Mouse (Mus musculus) liver, embryonic 12.5 days (tissue): ENCODE measurements around the gene Prr19. TPM values are rescaled to one million over a fixed set of nuclear protein-coding genes. Genes with fewer than 3 reads are reported as not detected.
"Not testable (repeated sequence)": the region's sequence is repeated elsewhere in the genome, so short reads cannot be mapped to it uniquely, and the experiment has no call there.

Experiments used
- ATAC-seq: fragments of 200-750 bp; cut with Nextera tagmentation; 2 replicates; pipeline ENCODE4 v1.8.0; 2017; ENCODE audit warnings: moderate number of reproducible peaks, mild to moderate bottlenecking, moderate library complexity
- H3K27ac ChIP-seq: fragments of 300-500 bp; sonication (generic); 2 replicates; pipeline ENCODE4 v1.5.1; 2016; ENCODE audit warnings: mild to moderate bottlenecking
- H3K27me3 ChIP-seq: fragments of 300-500 bp; sonication (generic); replicated peaks from 2 replicates; pipeline ENCODE4 v1.6.1; 2016; ENCODE audit warnings: mild to moderate bottlenecking, moderate library complexity
- H3K36me3 ChIP-seq: fragments of 300-500 bp; sonication (generic); 2 replicates; pipeline ENCODE4 v1.6.1; 2016; ENCODE audit warnings: mild to moderate bottlenecking, moderate library complexity
- H3K4me1 ChIP-seq: fragments of 300-500 bp; sonication (generic); 2 replicates; pipeline ENCODE4 v1.6.1; 2016
- H3K4me2 ChIP-seq: fragments of 300-500 bp; sonication (generic); 2 replicates; pipeline ENCODE4 v1.6.1; 2016; ENCODE audit warnings: mild to moderate bottlenecking, moderate library complexity
- H3K4me3 ChIP-seq: fragments of 300-500 bp; sonication (generic); 2 replicates; pipeline ENCODE4 v1.5.1; 2016; ENCODE audit warnings: mild to moderate bottlenecking, moderate library complexity
- H3K9ac ChIP-seq: fragments of 300-500 bp; sonication (generic); 2 replicates; pipeline ENCODE4 v1.6.1; 2016; ENCODE audit warnings: mild to moderate bottlenecking, moderate library complexity
- H3K9me3 ChIP-seq: fragments of 300-500 bp; sonication (generic); replicated peaks from 2 replicates; pipeline ENCODE4 v1.6.1; 2016; ENCODE audit warnings: mild to moderate bottlenecking, moderate library complexity
- WGBS: fragments of 180-500 bp; shearing (Covaris S2); methylation state at CpG from one replicate; pipeline ENCODE4 v1.1.7; 2016; ENCODE audit not compliant: insufficient replicate concordance; 5-methylcytosine and 5-hydroxymethylcytosine counted together
- polyA plus RNA-seq: library from polyadenylated mRNA; unstranded; fragments of >200 nt; fragmentation: Nextera tagmentation; extraction: Ambion mirVana; gene quantifications from 2 replicates; pipeline ENCODE4 v1.2.1, GENCODE M21; 2016

Gene Prr19
- polyA plus RNA-seq, 1 experiment from 2014 or later: 0.10 TPM

DNA sequence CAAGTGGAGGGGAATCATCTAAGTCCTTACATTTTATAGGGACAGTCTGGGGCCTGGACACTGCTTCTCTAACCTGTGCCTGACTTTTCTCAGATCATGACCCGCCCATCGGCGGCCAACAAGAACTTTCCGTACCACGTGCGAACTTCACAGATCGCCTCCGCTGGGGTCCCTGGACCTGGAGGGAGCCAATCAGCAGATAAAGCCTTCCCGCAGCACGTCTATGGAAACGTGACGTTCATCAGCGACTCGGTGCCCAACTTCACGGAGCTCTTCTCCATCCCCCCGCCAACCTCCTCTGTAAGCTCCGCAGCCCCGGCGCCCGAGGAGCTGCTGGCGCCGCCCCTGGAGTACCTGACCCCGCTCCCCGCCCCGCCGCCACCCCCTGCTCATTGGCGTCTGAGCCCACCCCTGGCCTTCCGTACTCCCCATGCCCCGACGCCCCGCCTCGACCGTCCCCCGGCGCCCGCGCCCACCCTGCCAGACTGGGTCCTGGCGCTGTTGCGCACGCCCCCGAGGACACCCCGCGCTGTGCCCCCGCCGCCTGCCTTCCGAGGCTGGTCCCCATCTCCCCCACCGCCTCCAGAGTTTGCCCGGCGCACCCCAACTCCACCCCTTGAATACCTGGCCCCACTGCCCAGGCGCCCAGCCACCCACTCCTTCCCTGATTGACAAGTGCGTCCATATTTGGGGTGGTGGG lies 13.5 kb downstream of the Prr19 start:
- Histone ChIP-seq H3K9ac (no peak overlapping the region), H3K27me3 (peaks cover 76% of the 10 kb centered on the region), H3K36me3 (no peaks in the 10 kb centered on the region), H3K4me3 (peak overlapping the region; percentile 67), H3K4me2 (peak overlapping the region; percentile 90), H3K4me1 (peaks cover 29% of the 10 kb centered on the region), H3K9me3 (no peaks in the 10 kb centered on the region), H3K27ac (no peak overlapping the region)
- no peak for ATAC-seq
- 2% methylated on average over 49 of the region's 51 CpGs for WGBS

DNA sequence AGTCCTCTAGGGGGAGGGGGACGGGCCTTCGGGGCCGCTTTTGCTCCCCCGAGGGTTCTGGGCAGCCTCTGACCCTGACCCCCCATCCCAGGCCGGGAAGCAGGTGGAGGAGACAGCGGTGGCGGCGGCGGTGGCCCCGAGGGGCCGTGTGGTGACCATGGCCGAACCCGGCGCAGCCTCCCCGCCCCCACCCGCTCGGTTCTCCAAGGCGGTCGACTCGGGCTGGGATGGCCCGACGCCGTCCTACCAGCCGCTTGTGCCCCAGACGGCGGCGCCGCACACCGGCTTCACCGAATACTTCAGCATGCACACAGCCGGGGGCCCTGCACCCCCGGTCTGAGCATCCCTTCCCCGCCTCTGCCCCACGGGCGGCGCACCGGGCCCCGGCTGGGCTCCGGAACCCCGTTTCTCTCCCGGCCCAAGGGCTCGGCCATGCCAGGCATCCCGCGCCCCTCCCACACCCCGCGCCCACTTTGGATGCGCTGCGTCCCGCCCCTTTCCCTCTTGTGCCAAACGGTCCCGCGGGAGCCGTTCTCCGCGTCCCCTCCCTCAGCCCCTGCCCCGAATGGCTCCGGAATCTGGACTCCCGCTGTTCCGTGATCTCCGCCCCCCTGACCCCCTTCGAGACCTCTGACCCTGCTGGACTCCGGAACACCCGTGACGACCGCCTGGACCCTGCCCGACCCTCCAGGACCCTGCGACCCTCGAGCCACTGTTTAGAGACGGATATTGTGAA lies 14.3 kb downstream of the Prr19 start:
- WGBS: 2% methylated on average over 69 of the region's 69 CpGs

DNA sequence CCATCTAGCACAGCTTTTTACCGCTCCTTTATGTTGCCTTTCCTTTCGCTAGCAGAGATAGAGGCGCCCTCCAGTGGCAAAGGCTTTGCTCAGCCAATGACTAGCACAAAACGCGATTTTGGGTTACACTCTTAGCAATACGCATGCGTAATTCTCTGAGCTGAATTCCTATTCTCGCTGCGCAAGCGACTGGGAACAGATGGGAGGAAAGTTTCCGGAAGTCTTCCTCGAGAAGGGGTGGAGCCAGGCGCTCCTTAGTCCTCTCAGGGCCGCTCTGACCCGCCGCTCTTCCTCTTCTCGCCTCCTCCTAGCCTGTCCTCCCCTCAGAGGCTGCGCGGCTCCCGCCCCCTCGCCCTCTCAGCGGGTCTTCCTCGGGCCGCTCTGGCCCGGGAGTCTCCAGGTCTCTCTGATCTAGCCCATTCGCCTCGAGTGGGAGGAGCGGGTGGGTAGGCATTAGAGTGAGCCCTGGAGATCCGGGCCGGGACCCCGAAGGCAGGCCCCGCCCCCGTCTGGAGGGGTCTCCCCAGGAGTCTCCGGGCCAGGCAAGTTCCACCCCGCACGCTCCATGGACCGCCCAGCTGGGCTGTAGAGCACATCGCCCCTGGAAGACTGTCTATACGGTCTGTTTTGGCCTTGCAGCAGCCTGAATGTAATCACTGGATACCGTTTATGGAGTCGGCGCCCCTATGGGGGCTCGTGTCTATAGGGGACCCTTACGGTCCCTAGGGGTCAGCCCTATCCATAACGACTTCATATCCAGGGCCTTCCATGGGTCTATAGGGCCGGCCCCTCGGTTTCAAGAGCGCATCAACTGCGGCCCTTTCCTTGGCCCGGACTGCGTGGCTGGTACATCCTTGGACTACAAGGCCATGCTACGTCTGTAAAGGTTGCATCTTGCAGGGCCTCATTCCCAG lies 15.6 kb downstream of the Prr19 start, which contains the start of gene Megf8:
Gene Megf8 (plus strand): TSS at position 633 of the 914 bp plus-strand sequence.
- H3K4me2 ChIP-seq: peak within 1 kb of the TSS; percentile 90
- H3K9me3 ChIP-seq: no peaks in the 10 kb centered on the region
- peak; percentile 91 for ATAC-seq
- H3K9ac ChIP-seq: peak within 1 kb of the TSS; percentile 74
- peaks cover 57% of the 10 kb centered on the region for H3K27me3 ChIP-seq
- peaks cover 32% of the 10 kb centered on the region for H3K4me1 ChIP-seq
- WGBS: 1% methylated on average over 52 of the region's 52 CpGs
- H3K36me3 ChIP-seq: no peaks in the 10 kb centered on the region
- peak within 1 kb of the TSS; percentile 67 for H3K4me3 ChIP-seq
- H3K27ac ChIP-seq: peak within 1 kb of the TSS; percentile 5

More for the DNA sequence above, 14.3 kb downstream of the Prr19 start:
- Histone ChIP-seq H3K9me3 (no peaks in the 10 kb centered on the region), H3K9ac (no peak overlapping the region), H3K4me3 (peak overlapping the region; percentile 67), H3K27ac (no peak overlapping the region), H3K4me2 (peak overlapping the region; percentile 90), H3K36me3 (no peaks in the 10 kb centered on the region), H3K4me1 (peaks cover 29% of the 10 kb centered on the region), H3K27me3 (peaks cover 71% of the 10 kb centered on the region)
- no peak for ATAC-seq

DNA sequence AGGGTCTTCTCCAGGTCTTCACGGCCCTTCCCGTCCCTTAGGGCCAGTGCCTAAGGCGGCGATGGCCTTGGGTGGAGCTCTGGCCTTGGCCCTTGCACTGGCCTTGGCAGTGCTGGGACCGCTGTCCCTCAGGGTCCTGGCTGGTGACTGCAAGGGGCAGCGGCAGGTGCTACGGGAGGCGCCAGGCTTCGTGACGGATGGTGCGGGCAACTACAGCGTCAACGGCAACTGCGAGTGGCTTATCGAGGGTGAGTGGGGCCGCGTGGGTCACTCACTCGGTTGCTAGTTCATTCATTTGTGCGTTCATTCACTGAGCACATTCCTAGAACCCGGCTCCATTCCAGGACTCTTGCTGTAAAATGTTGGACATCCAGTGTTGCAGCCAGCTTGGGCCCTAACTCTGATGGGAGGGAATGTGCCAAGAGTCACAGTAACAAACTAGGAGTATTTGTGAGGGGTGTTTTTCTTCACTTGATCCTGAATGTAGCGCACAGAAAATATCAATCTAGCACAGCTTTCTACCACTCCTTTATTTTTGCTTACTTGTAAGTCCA lies 16.3 kb downstream of the Prr19 start:
- peak overlapping the region; percentile 90 for H3K4me2 ChIP-seq
- peak overlapping the region; percentile 67 for H3K4me3 ChIP-seq
- H3K27me3 ChIP-seq: peaks cover 50% of the 10 kb centered on the region
- peak overlapping the region; percentile 5 for H3K27ac ChIP-seq
- ATAC-seq: no peak
- peaks cover 36% of the 10 kb centered on the region for H3K4me1 ChIP-seq
- no peaks in the 10 kb centered on the region for H3K9me3 ChIP-seq
- H3K9ac ChIP-seq: peak overlapping the region; percentile 74
- no peaks in the 10 kb centered on the region for H3K36me3 ChIP-seq
- WGBS: 21% methylated on average over 21 of the region's 21 CpGs

DNA sequence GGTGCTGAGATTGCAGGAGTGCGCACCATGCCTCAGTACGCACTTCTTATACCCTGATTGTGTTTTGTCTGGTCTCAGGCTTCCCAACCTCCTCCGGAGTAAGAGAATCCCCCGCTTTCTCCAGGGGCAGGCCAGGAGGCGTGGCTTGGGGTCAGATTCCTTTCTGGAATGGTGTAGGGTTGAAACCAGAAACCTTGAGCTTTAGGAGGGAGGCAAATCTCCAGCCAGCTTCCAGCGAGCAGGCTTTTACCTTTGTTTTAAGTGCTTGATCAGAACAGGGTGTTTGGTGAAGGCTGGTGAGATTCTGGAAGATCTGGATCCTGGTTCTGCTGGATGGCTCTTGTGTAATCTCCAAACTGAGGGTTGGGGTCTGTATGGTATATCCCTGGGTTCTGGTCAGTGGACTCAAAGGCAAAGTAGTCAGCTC lies 20.9 kb downstream of the Prr19 start:
- Histone ChIP-seq H3K4me2 (no peak overlapping the region), H3K4me3 (no peak overlapping the region), H3K4me1 (peaks cover 16% of the 10 kb centered on the region), H3K36me3 (no peaks in the 10 kb centered on the region), H3K9ac (no peak overlapping the region), H3K9me3 (no peaks in the 10 kb centered on the region), H3K27me3 (peaks cover 5% of the 10 kb centered on the region), H3K27ac (no peak overlapping the region)
- no peak for ATAC-seq
- 43% methylated on average over 6 of the region's 6 CpGs for WGBS

DNA sequence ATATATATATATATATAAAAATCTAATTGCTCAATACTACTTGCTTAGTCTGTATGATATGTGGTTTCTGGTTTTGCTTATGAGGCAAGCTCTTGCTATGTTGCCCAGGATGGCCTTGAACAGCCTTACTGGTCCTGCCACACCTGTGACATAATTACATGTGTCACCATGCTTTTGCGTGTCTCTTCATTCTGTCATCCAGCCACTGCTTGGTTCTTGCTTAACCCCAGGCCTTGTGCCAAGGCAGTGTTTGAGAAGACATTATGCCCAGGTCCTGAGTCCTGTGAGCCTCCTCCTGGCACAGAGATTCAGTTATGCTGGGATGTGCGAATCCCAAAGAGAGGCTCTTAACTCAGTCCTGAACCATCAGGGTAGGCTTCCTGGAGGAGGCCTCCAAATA lies 22.0 kb downstream of the Prr19 start:
- WGBS: 82% methylated on average over 2 of the region's 2 CpGs
- Histone ChIP-seq H3K9me3 (no peaks in the 10 kb centered on the region), H3K36me3 (no peaks in the 10 kb centered on the region), H3K4me3 (no peak overlapping the region), H3K4me2 (no peak overlapping the region), H3K27ac (no peak overlapping the region), H3K4me1 (peaks cover 7% of the 10 kb centered on the region; the same call in 1 of the 2 replicates), H3K9ac (no peak overlapping the region), H3K27me3 (no peaks in the 10 kb centered on the region)
- ATAC-seq: no peak

DNA sequence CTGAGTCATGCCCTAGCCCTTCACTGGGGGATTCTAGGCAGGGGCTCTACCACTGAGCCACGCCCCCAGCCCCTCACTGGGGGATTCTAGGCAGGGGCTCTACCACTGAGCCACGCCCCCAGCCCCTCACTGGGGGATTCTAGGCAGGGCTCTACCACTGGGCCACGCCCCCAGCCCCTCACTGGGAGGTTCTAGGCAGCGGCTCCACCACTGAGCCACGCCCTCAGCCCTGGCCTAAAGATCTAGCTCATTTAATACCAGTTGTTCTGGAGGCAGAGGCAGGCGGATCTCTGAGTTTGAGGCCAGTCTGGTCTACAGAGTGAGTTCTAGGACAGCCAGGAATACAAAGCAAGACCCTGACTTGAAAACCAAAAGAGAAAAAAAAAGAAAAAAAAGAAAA lies 24.2 kb downstream of the Prr19 start:
- H3K27me3 ChIP-seq, H3K9ac ChIP-seq, H3K36me3 ChIP-seq, H3K4me1 ChIP-seq, H3K4me3 ChIP-seq, ATAC-seq, H3K4me2 ChIP-seq, H3K27ac ChIP-seq, H3K9me3 ChIP-seq: not testable (repeated sequence)
- 68% methylated on average over 6 of the region's 6 CpGs for WGBS

DNA sequence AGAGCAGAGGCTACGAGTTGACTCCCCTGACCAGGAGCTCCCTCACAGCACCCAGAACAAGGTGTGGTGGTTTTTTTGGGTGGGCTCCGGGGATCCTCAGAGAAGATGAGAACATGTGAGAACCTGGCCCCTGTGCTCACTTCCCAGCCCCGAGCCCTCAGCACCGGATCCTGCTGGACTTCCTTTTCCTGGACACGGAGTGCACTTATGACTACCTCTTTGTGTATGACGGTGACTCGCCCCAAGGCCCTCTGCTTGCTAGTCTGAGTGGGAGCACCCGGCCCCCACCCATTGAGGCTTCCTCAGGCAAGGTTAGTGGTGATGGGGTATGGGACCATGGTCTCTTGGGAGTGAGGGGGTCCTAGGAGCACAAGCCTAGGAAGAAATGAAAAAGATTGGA lies 25.0 kb downstream of the Prr19 start:
- no peaks in the 10 kb centered on the region for H3K9me3 ChIP-seq
- no peaks in the 10 kb centered on the region for H3K27me3 ChIP-seq
- H3K4me1 ChIP-seq: peaks cover 7% of the 10 kb centered on the region; the same call in 1 of the 2 replicates
- H3K36me3 ChIP-seq: no peaks in the 10 kb centered on the region
- H3K4me3 ChIP-seq: no peak overlapping the region
- H3K27ac ChIP-seq: no peak overlapping the region
- ATAC-seq: no peak
- H3K9ac ChIP-seq: no peak overlapping the region
- WGBS: 68% methylated on average over 8 of the region's 8 CpGs
- no peak overlapping the region for H3K4me2 ChIP-seq

DNA sequence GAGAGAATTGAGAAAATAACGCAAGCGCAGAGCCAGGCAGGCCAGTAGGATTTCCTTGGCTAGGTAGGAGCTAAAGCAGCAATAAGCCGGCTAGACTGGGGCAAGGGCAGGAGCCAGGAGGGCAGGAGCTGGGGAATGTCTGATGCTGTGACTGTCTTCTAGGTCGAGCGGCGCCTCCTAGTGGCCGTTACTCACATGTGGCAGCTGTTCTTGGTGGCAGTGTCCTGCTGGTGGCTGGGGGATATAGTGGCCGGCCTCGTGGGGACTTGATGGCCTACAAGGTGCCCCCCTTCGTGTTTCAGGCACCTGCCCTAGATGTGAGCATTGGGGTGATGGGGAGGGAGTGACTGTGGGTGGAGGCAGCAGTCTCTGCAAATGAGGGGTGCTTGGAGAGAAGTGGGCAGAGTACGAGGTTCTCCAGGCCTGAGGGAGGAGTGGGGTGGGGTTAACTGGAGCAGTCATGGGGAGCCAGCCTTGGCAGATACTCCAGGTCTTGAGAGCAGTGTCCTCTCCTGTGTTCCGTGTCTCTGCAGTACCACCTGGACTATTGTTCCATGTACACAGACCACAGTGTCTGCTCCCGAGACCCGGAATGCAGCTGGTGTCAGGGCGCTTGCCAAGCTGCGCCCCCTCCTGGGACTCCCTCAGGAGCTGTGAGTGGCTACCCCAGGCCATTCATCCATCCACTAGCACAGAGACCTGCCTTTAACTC lies 32.5 kb downstream of the Prr19 start:
- no peak overlapping the region for H3K27ac ChIP-seq
- 0 out of 2 replicates have a peak, but pooled peaks cover 4% of the 10 kb centered on the region for H3K36me3 ChIP-seq
- H3K4me3 ChIP-seq: no peak overlapping the region
- no peak overlapping the region for H3K4me2 ChIP-seq
- H3K9ac ChIP-seq: no peak overlapping the region
- ATAC-seq: peak; percentile 70
- WGBS: 45% methylated on average over 16 of the region's 16 CpGs
- no peaks in the 10 kb centered on the region for H3K27me3 ChIP-seq
- H3K9me3 ChIP-seq: no peaks in the 10 kb centered on the region
- H3K4me1 ChIP-seq: no peaks in the 10 kb centered on the region

DNA sequence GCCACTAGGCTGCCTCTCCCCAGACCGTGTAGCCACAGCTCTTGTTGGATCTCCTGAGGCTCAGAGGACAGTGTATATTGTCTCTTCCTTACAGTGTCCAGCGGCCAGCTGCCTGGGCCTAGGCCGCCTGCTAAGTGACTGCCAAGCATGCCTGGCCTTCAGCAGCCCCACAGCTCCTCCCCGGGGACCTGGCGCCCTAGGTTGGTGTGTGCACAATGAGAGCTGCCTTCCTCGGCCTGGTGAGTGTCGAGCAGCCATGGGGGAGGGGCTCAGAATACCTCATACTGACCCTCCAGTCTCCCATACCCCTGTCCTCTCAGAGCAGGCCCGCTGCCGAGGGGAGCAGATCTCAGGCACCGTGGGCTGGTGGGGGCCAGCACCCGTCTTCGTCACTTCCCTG lies 33.3 kb downstream of the Prr19 start:
- no peaks in the 10 kb centered on the region for H3K4me1 ChIP-seq
- H3K27me3 ChIP-seq: no peaks in the 10 kb centered on the region
- 0 out of 2 replicates have a peak, but pooled peaks cover 4% of the 10 kb centered on the region for H3K36me3 ChIP-seq
- no peak overlapping the region for H3K4me2 ChIP-seq
- no peak overlapping the region for H3K9ac ChIP-seq
- 78% methylated on average over 12 of the region's 12 CpGs for WGBS
- H3K27ac ChIP-seq: no peak overlapping the region
- H3K9me3 ChIP-seq: no peaks in the 10 kb centered on the region
- H3K4me3 ChIP-seq: no peak overlapping the region
- ATAC-seq: no peak

DNA sequence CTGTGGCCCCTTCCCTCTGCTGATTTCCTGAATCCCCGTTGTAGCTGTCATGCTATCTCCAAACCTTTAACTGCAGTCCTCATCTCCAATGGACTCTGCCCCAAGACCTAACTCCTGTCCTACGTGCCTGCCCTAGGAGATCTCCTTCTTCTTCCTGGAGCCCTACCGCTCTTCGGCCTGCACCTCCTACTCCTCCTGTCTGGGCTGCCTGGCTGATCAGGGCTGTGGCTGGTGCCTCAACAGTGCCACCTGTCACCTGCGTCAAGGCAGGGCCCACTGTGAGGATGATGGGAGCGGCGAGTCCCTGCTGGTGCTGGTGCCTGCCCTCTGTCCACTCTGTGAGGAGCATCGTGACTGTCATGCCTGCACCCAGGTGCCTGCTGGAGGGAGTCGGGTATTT lies 38.1 kb downstream of the Prr19 start:
- H3K27me3 ChIP-seq: no peaks in the 10 kb centered on the region
- H3K4me3 ChIP-seq: no peak overlapping the region
- no peaks in the 10 kb centered on the region for H3K9me3 ChIP-seq
- H3K4me2 ChIP-seq: no peak overlapping the region
- no peak for ATAC-seq
- 75% methylated on average over 9 of the region's 9 CpGs for WGBS
- 0 out of 2 replicates have a peak, but pooled peaks cover 4% of the 10 kb centered on the region for H3K36me3 ChIP-seq
- H3K4me1 ChIP-seq: no peaks in the 10 kb centered on the region
- no peak overlapping the region for H3K27ac ChIP-seq
- no peak overlapping the region for H3K9ac ChIP-seq
